Mouse (Mus musculus) mouse embryonic stem cell (cell line): ENCODE results near the gene Hist2h2ac.
"Not testable (repeated sequence)": the region's sequence is repeated elsewhere in the genome, so short reads cannot be mapped to it uniquely, and the experiment has no call there.

Experiments used
- in situ Hi-C, 2 experiments: fragments of 300-500 bp; cut with MboI; formaldehyde crosslinking; loops; 1 replicate in 1 of 2; 3 replicates in 1 of 2; pipeline ENCODE4 v1.14.3; 2019 to 2020; ENCODE audit warnings: low sequenced_read_pairs in 2 of 2, low pct_unique_long_range_greater_than_20kb in 1 of 2, mixed read lengths in 1 of 2; ENCODE audit not compliant: unreplicated experiment in 1 of 2

Hist2h2ac gene

GRCm38 (mm10) chr3:96220765-96221639 is at the start of gene Hist2h2ac, which contains the start of gene Hist2h2be:
TSS of gene Hist2h2ac (minus strand) at chr3:96220880.
TSS of gene Hist2h2be (plus strand) at chr3:96221119.
- in situ Hi-C loops = no loop called here

- in situ Hi-C loops = no loop called here
Observed at GRCm38 (mm10) chr3:96269511-96270474, 49.1 kb upstream of the Hist2h2ac start, which contains the start of gene Hist2h2bb. TSS of gene Hist2h2bb (plus strand) at chr3:96269752.

- in situ Hi-C loops = not testable (repeated sequence)
Observed at GRCm38 (mm10) chr3:96268776-96269378, 48.2 kb upstream of the Hist2h2ac start.

DNA sequence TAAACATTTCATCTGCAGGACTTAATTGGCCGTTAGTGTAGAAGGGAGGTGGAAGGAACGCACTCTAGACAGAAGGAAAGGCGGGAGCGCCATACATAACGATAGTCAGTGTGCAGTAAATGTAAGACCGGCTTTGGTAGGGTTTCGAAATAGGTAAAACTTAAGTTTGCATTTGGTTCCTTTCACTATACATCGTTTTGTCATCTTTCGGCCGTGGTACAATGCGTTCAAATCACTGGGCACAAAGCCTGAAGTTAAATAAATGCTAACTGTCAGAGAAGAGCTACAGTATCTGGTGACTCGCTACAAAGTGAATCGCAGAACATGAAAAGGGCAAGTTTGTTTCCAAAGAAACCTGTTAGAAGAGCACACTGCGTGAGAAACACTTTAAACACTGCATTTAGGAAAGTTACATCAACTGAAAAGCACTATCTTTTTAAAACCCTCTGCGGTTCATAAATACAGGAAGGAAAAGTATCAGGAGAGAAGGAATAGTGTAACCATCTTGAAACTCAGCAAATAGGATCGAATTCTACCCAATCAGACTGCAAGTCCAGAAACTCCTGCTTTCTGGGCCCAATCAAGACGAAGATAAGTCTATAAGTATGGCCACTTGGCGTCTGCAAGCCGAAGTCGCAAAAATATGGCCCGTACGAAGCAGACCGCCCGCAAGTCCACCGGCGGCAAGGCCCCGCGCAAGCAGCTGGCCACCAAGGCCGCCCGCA is 47.5 kb upstream of the Hist2h2ac start, which contains the start of gene Hist2h3b:
Gene Hist2h3b, plus strand, starts transcription at position 604 of the 725 bp plus-strand sequence.
- in situ Hi-C loops = no loop called here

DNA sequence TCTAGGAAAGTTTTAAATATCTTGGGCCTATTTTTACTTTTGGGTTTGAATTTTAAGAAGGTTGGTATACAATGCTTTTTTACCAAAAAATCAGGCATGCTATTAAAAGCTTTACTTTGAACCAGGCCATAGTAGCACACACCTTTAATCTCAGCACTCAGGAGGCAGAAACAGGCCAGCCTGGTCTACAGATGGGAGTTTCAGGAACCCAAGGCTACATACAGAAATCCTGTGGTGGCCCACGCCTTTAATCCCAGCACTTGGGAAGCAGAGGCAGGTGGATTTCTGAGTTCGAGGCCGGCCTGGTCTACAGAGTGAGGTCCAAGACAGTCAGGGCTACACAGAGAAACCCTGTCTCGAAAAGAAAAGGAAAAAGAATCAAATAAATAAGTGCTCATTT is 46.9 kb upstream of the Hist2h2ac start:
- in situ Hi-C loops = no loop called here

DNA sequence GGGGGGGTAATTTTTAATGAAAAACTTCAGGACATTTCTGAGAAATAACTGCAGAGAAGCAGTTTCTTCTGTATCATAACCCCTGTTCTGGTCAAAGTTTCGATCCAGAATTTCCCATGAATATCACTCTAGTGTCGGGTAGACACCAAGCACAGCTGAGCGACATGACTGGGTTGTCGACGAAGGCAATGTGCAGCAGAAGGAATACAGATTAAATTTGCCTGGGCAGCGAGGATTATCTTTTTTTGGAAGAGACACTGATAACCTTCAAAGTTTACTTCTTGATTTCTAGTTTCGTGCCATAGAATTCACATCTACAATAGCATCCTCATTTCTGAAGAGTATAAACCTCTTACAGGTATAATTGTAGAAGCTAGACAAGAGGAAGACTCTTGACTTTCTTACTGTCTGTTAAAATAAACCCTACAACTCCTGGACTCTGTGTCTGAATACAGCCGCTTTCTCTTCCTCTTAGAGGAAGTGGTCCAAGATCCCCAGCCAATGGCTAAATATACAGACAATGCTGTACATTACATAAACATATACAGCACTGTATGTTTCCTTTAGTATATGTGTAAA is 45.5 kb upstream of the Hist2h2ac start:
- in situ Hi-C loops = no loop called here

DNA sequence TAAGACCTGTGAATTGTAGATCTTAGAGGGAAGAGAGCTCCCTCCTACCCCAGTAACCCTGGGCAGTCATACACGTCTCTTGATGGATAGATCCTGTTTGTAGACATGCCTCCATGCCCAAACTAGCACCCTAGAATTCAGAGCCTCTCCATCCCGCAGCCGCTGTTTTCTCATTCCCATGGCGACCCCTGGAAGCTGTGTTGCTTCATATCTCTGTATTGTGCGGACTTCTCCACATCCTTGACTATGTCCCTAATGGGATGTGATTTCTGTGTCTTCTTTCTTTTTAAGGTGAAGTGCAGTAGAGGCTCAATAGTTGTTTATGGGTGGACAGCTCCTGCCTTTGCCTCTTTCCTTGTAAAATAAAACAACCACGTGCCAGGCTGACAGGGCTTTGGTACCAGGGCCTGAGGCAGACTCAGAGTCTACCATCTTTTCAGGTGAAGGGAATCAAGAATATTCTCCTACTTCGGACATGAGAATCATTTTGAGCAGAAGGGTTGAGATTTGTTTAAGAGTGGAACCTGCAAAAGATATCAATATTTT is 43.8 kb upstream of the Hist2h2ac start:
- in situ Hi-C loops = no loop called here

DNA sequence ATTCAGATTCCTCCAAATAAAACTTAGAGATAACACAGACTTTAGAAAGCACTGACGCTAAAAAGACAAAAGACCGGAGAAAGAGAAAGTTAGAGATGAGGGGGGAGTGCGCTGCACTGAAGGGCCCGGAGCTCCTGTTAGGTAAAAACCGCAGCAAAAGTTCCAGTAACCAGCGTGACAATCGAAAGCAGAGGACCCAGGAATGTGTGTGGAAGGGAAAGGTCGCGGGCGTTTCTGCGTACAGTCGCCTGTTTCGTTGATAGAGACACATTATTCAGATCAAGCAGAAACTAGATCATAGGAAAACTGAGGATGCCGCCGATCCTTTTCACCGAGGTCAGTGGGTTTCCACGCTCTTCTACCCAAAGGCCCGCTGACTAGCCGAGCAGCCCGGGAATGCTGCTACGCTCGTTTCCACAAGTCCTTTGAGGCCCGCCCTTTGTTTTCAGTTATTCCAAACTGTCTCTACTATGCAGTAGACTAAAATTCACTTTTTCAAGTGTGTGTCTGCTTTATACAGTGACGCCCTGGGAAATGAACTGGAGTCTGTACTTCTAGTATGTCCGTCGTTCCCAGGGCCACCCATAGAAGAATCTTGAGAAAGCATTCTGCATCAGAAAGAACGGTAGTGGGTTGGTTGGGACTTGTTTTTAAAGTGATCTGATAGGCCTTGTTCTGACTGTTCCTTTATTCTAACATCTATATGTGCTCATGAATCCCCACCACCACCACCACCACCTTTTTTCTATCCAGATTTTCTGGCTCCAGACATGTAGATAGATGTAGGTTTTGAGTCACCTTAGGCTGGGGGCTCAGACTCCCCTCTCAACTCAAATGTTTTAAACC is 43.1 kb upstream of the Hist2h2ac start:
- in situ Hi-C loops = no loop called here

DNA sequence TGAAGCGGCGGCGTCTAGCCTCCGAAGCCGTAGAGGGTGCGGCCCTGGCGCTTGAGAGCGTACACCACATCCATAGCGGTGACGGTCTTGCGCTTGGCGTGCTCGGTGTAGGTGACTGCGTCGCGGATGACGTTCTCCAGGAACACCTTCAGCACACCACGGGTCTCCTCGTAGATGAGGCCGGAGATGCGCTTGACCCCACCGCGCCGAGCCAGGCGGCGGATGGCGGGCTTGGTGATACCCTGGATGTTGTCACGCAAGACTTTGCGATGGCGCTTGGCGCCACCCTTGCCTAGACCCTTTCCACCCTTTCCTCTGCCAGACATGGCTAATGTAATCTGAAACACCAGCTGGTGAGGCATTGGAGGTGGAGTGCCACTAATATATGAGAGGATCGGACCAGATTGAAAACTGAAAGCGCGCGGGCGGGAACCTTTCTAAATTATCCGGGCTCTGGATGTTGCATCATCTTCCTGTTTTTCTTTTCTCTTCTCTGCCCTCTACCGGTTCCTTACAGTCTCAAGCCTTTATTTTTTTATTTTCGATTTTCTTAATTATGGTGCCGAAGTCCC is 42.4 kb upstream of the Hist2h2ac start, which contains the start of gene Hist2h4:
Gene Hist2h4, minus strand, starts transcription at position 333 of the 572 bp plus-strand sequence.
- in situ Hi-C loops = no loop called here

GRCm38 (mm10) chr3:96262216-96262875 is 41.7 kb upstream of the Hist2h2ac start:
- in situ Hi-C loops = no loop called here

- in situ Hi-C loops = no loop called here
Observed at GRCm38 (mm10) chr3:96261623-96262022, 40.9 kb upstream of the Hist2h2ac start.

DNA sequence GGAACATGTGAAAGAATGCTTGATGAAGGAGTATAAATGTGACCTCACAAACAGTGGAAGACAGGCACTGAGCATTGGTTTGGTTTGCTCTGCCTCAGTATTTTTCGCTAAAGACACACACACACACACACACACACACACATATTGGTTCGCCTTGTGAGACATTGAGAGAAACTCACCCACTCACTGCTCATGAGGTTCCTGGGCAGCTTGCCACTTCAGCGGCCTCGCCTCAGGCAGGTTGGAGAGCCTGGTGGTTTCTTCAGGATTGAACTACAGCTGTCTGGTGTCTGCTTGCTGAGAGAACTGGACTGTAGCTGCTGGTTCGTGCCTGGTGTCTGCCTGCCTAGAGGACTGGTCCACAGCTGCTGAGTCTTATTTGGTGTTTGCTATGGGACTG is 39.5 kb upstream of the Hist2h2ac start:
- in situ Hi-C loops = no loop called here

- in situ Hi-C loops = no loop called here
Observed at GRCm38 (mm10) chr3:96257190-96257589, 36.5 kb upstream of the Hist2h2ac start.

- in situ Hi-C loops = no loop called here
Observed at GRCm38 (mm10) chr3:96255926-96256593, 35.4 kb upstream of the Hist2h2ac start.

- in situ Hi-C loops = no loop called here
Observed at GRCm38 (mm10) chr3:96254683-96255355, 34.1 kb upstream of the Hist2h2ac start.
